Mouse (Mus musculus): Measurements from ENCODE around the gene Zfp362.

The Zfp362 gene

GRCm38 (mm10) chr4:128760029-128760428 is 45.8 kb downstream of the Zfp362 start:
- DNase-seq (ENCODE audit: low spot score), result no peak

GRCm38 (mm10) chr4:128759214-128759613 is 46.6 kb downstream of the Zfp362 start:
- DNase-seq (ENCODE audit: low spot score), result no peak

- no peak for DNase-seq (ENCODE audit: low spot score)
Observed at GRCm38 (mm10) chr4:128755900-128756299, 49.9 kb downstream of the Zfp362 start.

- no peak for DNase-seq (ENCODE audit: low spot score)
Observed at GRCm38 (mm10) chr4:128755064-128755463, 50.8 kb downstream of the Zfp362 start, which contains the start of gene A3galt2. TSS of gene A3galt2 (plus strand) at chr4:128755364.

GRCm38 (mm10) chr4:128753571-128753970 is 52.3 kb downstream of the Zfp362 start:
- no peak for DNase-seq (ENCODE audit: low spot score)

GRCm38 (mm10) chr4:128752031-128752757 is 53.7 kb downstream of the Zfp362 start:
- no peak for DNase-seq (ENCODE audit: low spot score)

- no peak for DNase-seq (ENCODE audit: low spot score)
Observed at GRCm38 (mm10) chr4:128751006-128751405, 54.8 kb downstream of the Zfp362 start.

GRCm38 (mm10) chr4:128748309-128748708 is 57.5 kb downstream of the Zfp362 start:
- DNase-seq (ENCODE audit: low spot score), result no peak

- peak; percentile 67 for DNase-seq (ENCODE audit: low spot score)
Observed at GRCm38 (mm10) chr4:128747614-128748270, 58.1 kb downstream of the Zfp362 start.

- no peak for DNase-seq (ENCODE audit: low spot score)
Observed at GRCm38 (mm10) chr4:128745160-128745559, 60.7 kb downstream of the Zfp362 start.

GRCm38 (mm10) chr4:128743031-128743626 is 62.7 kb downstream of the Zfp362 start:
- DNase-seq (ENCODE audit: low spot score), result no peak

- DNase-seq (ENCODE audit: low spot score), result no peak
Observed at GRCm38 (mm10) chr4:128742379-128742970, 63.4 kb downstream of the Zfp362 start.

- DNase-seq (ENCODE audit: low spot score), result no peak
Observed at GRCm38 (mm10) chr4:128741906-128742305, 63.9 kb downstream of the Zfp362 start.

GRCm38 (mm10) chr4:128740878-128741277 is 65.0 kb downstream of the Zfp362 start:
- DNase-seq (ENCODE audit: low spot score), result no peak

- no peak for DNase-seq (ENCODE audit: low spot score)
Observed at GRCm38 (mm10) chr4:128737825-128738610, 67.8 kb downstream of the Zfp362 start.

GRCm38 (mm10) chr4:128737137-128737589 is 68.7 kb downstream of the Zfp362 start:
- DNase-seq (ENCODE audit: low spot score), result no peak

GRCm38 (mm10) chr4:128734721-128735671 is 70.8 kb downstream of the Zfp362 start:
- DNase-seq (ENCODE audit: low spot score), result no peak

- peak; percentile 67 for DNase-seq (ENCODE audit: low spot score)
Observed at GRCm38 (mm10) chr4:128734217-128734616, 71.6 kb downstream of the Zfp362 start.

- DNase-seq (ENCODE audit: low spot score), result no peak
Observed at GRCm38 (mm10) chr4:128733496-128733895, 72.3 kb downstream of the Zfp362 start.

- DNase-seq (ENCODE audit: low spot score), result no peak
Observed at GRCm38 (mm10) chr4:128732794-128733193, 73.1 kb downstream of the Zfp362 start.

- no peak for DNase-seq (ENCODE audit: low spot score)
Observed at GRCm38 (mm10) chr4:128730271-128730670, 75.6 kb downstream of the Zfp362 start.
